Mouse (Mus musculus): ENCODE data around the gene Asxl1. TPM values are rescaled to one million over a fixed set of nuclear protein-coding genes. Genes with fewer than 3 reads are reported as not detected.
"Not testable (repeated sequence)": the region's sequence is repeated elsewhere in the genome, so short reads cannot be mapped to it uniquely, and the experiment has no call there.

The Asxl1 gene
- polyA plus RNA-seq, 1 experiment: 33.9 TPM

- TF ChIP-seq POLR2A (IDR thresholded peaks at IDR 0.05; ENCODE audit: low read depth, low read length) (no peak), CTCF (IDR thresholded peaks at IDR 0.05; ENCODE audit: borderline replicate concordance, insufficient read depth, low read length) (no peak)
- H3K4me3 ChIP-seq (ENCODE audit: insufficient read depth, low read length): no peak overlapping the region
- no peak overlapping the region for H3K27ac ChIP-seq (ENCODE audit: insufficient read depth, low read length)
- no peaks in the 10 kb centered on the region for H3K4me1 ChIP-seq (ENCODE audit: control insufficient read depth, insufficient read depth, low read length)
Observed at GRCm38 (mm10) chr2:153356784-153357183, 11.2 kb downstream of the Asxl1 start.

- H3K27ac ChIP-seq (ENCODE audit: insufficient read depth, low read length): no peak overlapping the region
- H3K4me3 ChIP-seq (ENCODE audit: insufficient read depth, low read length): no peak overlapping the region
- no peak for TF ChIP-seq CTCF (IDR thresholded peaks at IDR 0.05; ENCODE audit: borderline replicate concordance, insufficient read depth, low read length)
- TF ChIP-seq POLR2A (IDR thresholded peaks at IDR 0.05; ENCODE audit: low read depth, low read length): no peak
- H3K4me1 ChIP-seq (ENCODE audit: control insufficient read depth, insufficient read depth, low read length): no peaks in the 10 kb centered on the region
Observed at GRCm38 (mm10) chr2:153361101-153361710, 15.6 kb downstream of the Asxl1 start.

GRCm38 (mm10) chr2:153364531-153364930 is 18.9 kb downstream of the Asxl1 start:
- H3K4me1 ChIP-seq (ENCODE audit: control insufficient read depth, insufficient read depth, low read length); H3K4me3 ChIP-seq (ENCODE audit: insufficient read depth, low read length); H3K27ac ChIP-seq (ENCODE audit: insufficient read depth, low read length): not testable (repeated sequence)

GRCm38 (mm10) chr2:153370871-153371270 is 25.2 kb downstream of the Asxl1 start:
- no peak for TF ChIP-seq POLR2A (IDR thresholded peaks at IDR 0.05; ENCODE audit: low read depth, low read length)
- TF ChIP-seq CTCF (IDR thresholded peaks at IDR 0.05; ENCODE audit: borderline replicate concordance, insufficient read depth, low read length): no peak
- Histone ChIP-seq H3K4me1 (ENCODE audit: control insufficient read depth, insufficient read depth, low read length) (no peaks in the 10 kb centered on the region), H3K4me3 (ENCODE audit: insufficient read depth, low read length) (no peak overlapping the region), H3K27ac (ENCODE audit: insufficient read depth, low read length) (no peak overlapping the region)

- no peak overlapping the region for H3K27ac ChIP-seq (ENCODE audit: insufficient read depth, low read length)
- H3K4me1 ChIP-seq (ENCODE audit: control insufficient read depth, insufficient read depth, low read length): no peaks in the 10 kb centered on the region
- no peak overlapping the region for H3K4me3 ChIP-seq (ENCODE audit: insufficient read depth, low read length)
- TF ChIP-seq CTCF (IDR thresholded peaks at IDR 0.05; ENCODE audit: borderline replicate concordance, insufficient read depth, low read length) (no peak), POLR2A (IDR thresholded peaks at IDR 0.05; ENCODE audit: low read depth, low read length) (no peak)
Observed at GRCm38 (mm10) chr2:153375380-153375779, 29.8 kb downstream of the Asxl1 start.

- Histone ChIP-seq H3K4me1 (ENCODE audit: control insufficient read depth, insufficient read depth, low read length) (no peaks in the 10 kb centered on the region), H3K4me3 (ENCODE audit: insufficient read depth, low read length) (no peak overlapping the region)
- TF ChIP-seq CTCF (IDR thresholded peaks at IDR 0.05; ENCODE audit: borderline replicate concordance, insufficient read depth, low read length) (no peak), POLR2A (IDR thresholded peaks at IDR 0.05; ENCODE audit: low read depth, low read length) (no peak)
Observed at GRCm38 (mm10) chr2:153380479-153380878, 34.9 kb downstream of the Asxl1 start.

GRCm38 (mm10) chr2:153389831-153390230 is 44.2 kb downstream of the Asxl1 start:
- Histone ChIP-seq H3K27ac (ENCODE audit: insufficient read depth, low read length) (no peak overlapping the region), H3K4me1 (ENCODE audit: control insufficient read depth, insufficient read depth, low read length) (no peaks in the 10 kb centered on the region), H3K4me3 (ENCODE audit: insufficient read depth, low read length) (no peak overlapping the region)
- TF ChIP-seq CTCF (IDR thresholded peaks at IDR 0.05; ENCODE audit: borderline replicate concordance, insufficient read depth, low read length): no peak
- no peak for TF ChIP-seq POLR2A (IDR thresholded peaks at IDR 0.05; ENCODE audit: low read depth, low read length)

More at GRCm38 (mm10) chr2:153380479-153380878, 34.9 kb downstream of the Asxl1 start:
- no peak overlapping the region for H3K27ac ChIP-seq (ENCODE audit: insufficient read depth, low read length)

- Histone ChIP-seq H3K27ac (ENCODE audit: insufficient read depth, low read length) (no peak overlapping the region), H3K4me1 (ENCODE audit: control insufficient read depth, insufficient read depth, low read length) (no peaks in the 10 kb centered on the region), H3K4me3 (ENCODE audit: insufficient read depth, low read length) (no peak overlapping the region)
- TF ChIP-seq CTCF (IDR thresholded peaks at IDR 0.05; ENCODE audit: borderline replicate concordance, insufficient read depth, low read length): no peak
Observed at GRCm38 (mm10) chr2:153393045-153393444, 47.4 kb downstream of the Asxl1 start.

- Histone ChIP-seq H3K4me1 (ENCODE audit: control insufficient read depth, insufficient read depth, low read length) (no peaks in the 10 kb centered on the region), H3K27ac (ENCODE audit: insufficient read depth, low read length) (no peak overlapping the region), H3K4me3 (ENCODE audit: insufficient read depth, low read length) (no peak overlapping the region)
- TF ChIP-seq CTCF (IDR thresholded peaks at IDR 0.05; ENCODE audit: borderline replicate concordance, insufficient read depth, low read length): no peak
- TF ChIP-seq POLR2A (IDR thresholded peaks at IDR 0.05; ENCODE audit: low read depth, low read length): no peak
Observed at GRCm38 (mm10) chr2:153397790-153398515, 52.3 kb downstream of the Asxl1 start.

GRCm38 (mm10) chr2:153399166-153399565 is 53.5 kb downstream of the Asxl1 start:
- Histone ChIP-seq H3K4me3 (ENCODE audit: insufficient read depth, low read length) (no peak overlapping the region), H3K4me1 (ENCODE audit: control insufficient read depth, insufficient read depth, low read length) (no peaks in the 10 kb centered on the region), H3K27ac (ENCODE audit: insufficient read depth, low read length) (no peak overlapping the region)
- TF ChIP-seq POLR2A (IDR thresholded peaks at IDR 0.05; ENCODE audit: low read depth, low read length) (no peak), CTCF (IDR thresholded peaks at IDR 0.05; ENCODE audit: borderline replicate concordance, insufficient read depth, low read length) (no peak)

All from embryonic fibroblast, embryonic 13.5 days (primary cell).